Mouse (Mus musculus) left cerebral cortex, postnatal 4 days (tissue): ENCODE measurements around the gene Slc22a15. TPM values are rescaled to one million over a fixed set of nuclear protein-coding genes. Genes with fewer than 3 reads are reported as not detected.
A peak's percentile ranks its signal among the peaks of the same experiment; 100 is the strongest.

Source experiments
- DNase-seq: peaks from one replicate; pipeline ENCODE4 v3.0.0-alpha.2; 2022
- intact Hi-C: fragments of 180-260 bp; cut with DNase I; formaldehyde crosslinking; loops from one replicate; pipeline ENCODE4 v1.15.1; 2025
- total RNA-seq, 2 experiments: library from RNA; stranded (reverse); gene quantifications; 2 replicates each; pipeline ENCODE4 v1.2.3; 2021

Slc22a15 gene
- 10 to 100 TPM; 17.5 to 17.8 TPM for total RNA-seq

DNA sequence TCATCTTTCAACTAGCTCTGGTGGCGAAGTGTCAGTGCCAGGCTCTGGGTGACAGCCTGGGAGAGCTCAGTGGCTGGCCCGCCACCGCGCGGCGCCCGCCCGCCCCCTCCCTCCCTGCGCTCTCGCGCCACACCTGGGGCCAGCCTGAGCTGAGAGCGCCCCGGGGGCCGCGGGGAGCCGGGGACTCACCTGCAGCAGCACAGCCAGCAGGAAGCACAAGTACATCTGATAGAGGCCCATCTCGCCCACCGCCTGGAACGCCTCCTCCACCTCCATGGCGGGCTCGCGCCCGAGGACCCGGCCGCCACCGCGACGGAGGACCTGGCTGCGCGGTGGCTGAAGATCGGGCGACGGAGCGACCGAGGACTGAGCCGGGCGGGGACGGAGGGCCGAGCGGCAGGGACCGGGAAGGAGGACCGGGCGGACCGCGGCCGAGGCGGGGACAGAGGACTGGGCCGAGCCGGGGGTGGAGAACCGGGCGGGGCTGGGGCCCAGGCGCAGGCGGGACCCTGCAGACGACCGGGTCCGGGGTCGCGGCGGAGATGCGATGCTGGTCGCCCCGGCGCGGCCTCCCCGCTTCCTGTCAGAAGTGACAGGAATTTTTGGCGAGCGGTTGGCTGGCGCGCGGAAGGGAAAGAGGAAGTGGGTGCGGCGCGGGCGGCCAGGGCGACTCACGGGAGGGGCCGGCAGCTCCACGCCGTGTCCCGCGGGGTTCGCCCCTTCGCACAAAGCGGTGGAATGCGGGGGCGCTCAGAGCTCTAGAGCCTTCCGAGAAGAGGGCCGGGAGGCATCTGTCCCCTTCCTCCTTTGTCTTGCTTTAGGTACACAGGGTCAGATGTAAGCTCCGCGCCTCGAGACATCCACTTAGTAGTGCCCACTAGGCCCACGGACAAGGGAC lies at the start of gene Slc22a15:
Gene Slc22a15 (minus strand): TSS at position 611 of the 898 bp plus-strand sequence.
- intact Hi-C loops = no loop called here

GRCm38 (mm10) chr3:101966825-101967558 lies 42.7 kb upstream of the Slc22a15 start:
- DNase-seq = peak; percentile 17
- intact Hi-C loops = no loop called here

More for the DNA sequence above, at the start of gene Slc22a15:
- peak; percentile 66 for DNase-seq

- intact Hi-C loops = no loop called here
- peak; percentile 43 for DNase-seq
Observed at GRCm38 (mm10) chr3:101964352-101964751, 40.1 kb upstream of the Slc22a15 start.

GRCm38 (mm10) chr3:101963501-101963900 lies 39.2 kb upstream of the Slc22a15 start:
- DNase-seq = no peak
- intact Hi-C loops = no loop called here

DNA sequence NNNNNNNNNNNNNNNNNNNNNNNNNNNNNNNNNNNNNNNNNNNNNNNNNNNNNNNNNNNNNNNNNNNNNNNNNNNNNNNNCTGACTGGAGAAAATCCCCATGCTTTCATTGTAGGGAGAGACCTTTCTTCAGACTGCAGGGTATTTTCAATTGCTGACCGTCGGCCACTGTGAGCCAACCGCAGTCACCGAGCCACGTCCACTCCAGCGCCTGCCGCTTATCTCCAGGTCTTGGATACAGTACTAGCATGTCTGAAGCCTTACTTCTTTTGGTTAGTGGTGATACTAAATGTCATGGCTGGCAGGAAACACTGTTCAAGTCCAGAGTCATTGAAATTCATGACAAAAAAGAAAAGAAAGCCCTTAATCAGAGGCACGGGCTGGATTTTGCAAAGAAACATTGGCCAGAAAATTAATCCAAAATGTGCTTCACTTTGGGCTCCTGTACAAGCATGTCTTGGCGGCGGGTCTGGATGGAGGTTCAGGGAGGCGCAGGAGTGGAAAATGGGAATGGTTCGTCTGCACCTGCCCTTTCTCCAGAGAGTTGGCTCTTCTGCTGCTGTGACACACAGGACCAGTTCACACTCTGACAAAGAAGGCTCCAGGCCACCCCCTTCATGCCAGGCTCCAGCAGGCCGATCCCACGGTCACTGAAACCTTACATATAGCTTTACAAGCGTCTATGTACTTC lies 37.0 kb upstream of the Slc22a15 start:
- intact Hi-C loops = no loop called here
- DNase-seq = peak; percentile 48

DNA sequence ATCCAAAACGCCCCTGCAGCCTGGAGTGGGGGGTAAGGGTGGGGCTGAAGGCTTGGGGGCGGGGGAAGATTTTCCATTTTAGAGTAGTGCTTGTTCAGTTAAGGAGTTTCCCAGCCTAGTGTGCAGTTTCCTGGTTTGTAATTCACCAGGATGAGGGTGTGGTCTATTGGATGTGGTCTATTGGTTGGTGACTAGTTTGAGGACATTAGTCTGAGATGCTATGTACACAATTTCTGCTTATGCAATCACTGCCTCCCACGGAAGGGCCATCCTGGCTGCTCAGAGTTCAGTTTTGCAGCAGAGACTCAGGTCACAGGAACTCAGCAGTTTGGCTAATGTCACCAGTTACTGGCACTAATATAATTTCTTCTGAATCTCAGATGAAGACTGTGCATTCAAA lies 33.8 kb upstream of the Slc22a15 start:
- no peak for DNase-seq
- intact Hi-C loops = no loop called here

- DNase-seq = peak; percentile 47
- intact Hi-C loops = no loop called here
Observed at GRCm38 (mm10) chr3:101953506-101953905, 29.3 kb upstream of the Slc22a15 start.

- DNase-seq = no peak
- intact Hi-C loops = no loop called here
Observed at GRCm38 (mm10) chr3:101952577-101952976, 28.3 kb upstream of the Slc22a15 start.

DNA sequence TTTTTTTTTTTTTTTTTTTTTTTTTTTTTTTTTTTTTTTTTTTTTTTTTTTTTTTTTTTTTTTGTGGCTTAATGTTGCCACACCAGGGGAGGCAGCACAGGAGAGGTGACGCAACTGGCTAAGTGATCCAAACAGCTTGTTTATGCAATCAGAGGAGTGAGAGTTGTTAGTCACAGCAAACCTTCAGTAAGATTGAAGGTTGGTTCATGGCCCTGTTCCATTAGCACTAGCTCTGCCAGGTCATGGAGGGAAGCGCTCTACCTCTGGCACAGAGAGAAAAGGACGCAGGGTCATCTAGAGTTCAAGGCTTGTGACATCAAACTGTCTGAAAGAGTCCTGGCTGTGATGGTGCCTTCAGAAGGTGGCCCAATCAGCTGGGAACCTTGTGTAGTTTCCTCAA lies 24.3 kb upstream of the Slc22a15 start:
- DNase-seq = no peak
- intact Hi-C loops = no loop called here

DNA sequence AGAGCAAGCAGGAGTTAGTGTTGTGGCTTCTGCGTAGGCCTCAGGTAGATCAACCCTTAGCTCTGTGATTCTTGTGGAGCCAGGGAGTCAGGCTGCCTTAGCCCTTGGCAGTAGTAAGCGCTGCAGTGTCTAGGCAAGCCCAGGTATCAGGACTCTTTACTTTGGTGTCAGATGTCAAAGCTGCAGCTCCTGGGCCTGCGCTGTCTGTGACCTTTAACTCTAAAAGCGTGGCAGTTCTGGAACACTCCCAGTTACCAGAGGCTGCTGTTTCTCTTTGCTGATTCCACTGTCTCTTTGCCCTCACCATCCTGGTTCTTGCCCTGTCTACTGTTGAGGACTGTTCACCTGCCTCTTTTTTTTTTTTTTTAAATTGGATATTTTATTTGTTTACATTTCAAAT lies 23.0 kb upstream of the Slc22a15 start:
- intact Hi-C loops = no loop called here
- no peak for DNase-seq

GRCm38 (mm10) chr3:101945257-101945656 lies 21.0 kb upstream of the Slc22a15 start:
- intact Hi-C loops = no loop called here
- DNase-seq = no peak

GRCm38 (mm10) chr3:101940418-101940817 lies 16.2 kb upstream of the Slc22a15 start:
- no peak for DNase-seq
- intact Hi-C loops = no loop called here

DNA sequence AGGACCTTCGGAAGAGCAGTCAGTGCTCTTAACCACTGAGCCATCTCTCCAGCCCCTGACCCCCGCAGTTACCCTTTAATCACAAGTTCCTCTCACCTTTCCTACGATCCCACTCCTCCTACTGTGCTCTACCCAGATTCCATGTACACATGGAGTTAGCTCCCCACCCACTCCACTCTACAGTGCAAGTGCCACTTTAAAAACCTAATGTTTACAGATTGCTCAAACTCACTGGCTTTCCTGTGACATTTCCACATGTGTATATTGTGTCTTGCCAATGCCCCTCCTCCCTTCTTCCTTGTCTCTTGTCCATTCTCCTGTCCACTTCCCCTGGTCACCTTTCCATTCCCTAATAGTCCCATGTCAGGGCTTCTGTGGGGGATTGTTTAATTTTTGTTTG lies 15.6 kb upstream of the Slc22a15 start:
- intact Hi-C loops = no loop called here
- DNase-seq = no peak

GRCm38 (mm10) chr3:101939152-101939551 lies 14.9 kb upstream of the Slc22a15 start:
- intact Hi-C loops = no loop called here
- DNase-seq = no peak

DNA sequence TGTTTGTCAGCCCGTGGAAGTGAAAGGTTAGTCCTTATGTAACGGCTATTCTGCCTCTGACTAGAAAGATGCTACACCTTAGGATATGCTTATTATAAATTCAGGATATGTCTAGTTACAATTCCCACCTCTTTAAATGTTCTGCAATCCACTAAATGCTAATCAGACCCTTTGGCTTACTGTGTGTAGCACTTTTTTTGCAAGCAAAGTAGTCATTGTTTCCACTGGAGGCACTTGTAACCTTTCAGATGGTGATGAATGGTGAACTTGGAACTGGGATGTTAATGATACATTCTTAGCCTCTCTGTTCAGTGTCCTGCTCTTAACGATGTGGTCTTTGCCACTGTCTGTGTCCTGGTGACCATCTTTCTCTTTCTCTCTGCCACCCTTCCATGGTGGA lies 12.1 kb upstream of the Slc22a15 start:
- DNase-seq = no peak
- intact Hi-C loops = no loop called here

DNA sequence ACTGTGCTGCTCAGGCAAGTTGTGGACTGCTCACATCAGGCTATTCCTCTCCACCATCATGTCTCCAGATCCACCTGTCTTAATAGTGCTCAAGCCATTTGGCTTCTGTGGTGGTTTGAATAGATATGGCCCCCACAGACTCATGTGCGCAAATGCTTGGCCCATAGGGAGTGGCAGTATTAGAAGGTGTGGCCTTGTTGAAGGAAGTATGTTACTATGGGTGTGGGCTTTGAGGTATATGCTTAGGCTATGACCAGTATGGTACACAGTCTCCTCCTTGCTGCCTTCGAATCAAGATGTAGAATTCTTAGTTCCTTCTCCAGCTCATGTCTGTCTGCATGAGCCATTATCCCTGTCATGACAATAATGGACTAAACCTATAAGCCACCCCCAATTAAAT lies 9.6 kb upstream of the Slc22a15 start:
- DNase-seq = no peak
- intact Hi-C loops = no loop called here

DNA sequence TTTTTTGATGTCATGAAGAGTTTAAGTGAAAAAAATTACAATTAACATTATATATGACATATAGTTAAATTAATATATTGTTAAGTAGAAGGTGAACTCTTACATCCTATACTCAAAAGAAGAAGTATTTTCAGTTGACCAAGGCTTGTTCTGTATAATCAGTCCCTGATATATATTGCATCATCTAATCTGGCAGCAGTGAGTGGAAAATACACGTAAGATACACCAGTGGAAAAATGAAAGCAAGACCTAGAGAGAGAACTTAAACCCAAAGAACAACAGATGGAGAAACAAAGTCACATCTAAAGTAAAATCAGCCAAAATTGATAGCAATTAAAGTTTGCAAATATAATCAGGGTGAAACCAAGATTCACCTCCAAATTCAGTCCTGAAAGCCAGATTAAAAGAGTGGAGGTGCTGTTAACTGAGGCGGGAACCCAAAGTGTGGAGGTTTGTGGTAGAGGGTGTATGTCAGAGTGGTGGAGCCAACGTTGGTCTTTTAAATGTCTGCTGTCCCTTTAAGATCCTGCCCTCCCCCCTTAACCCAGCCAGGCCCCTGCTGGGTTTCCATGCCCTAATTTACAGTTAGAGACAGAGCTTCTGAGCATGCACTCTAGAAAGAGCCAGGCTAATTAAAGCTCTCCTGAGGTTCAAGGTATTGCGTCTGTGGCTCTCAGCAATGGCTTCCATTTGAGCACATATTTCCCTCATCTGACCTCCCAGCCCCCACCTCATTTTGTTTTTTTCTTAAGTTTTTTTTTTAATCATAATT lies 5.0 kb upstream of the Slc22a15 start:
- intact Hi-C loops = no loop called here
- DNase-seq = peak; percentile 57

DNA sequence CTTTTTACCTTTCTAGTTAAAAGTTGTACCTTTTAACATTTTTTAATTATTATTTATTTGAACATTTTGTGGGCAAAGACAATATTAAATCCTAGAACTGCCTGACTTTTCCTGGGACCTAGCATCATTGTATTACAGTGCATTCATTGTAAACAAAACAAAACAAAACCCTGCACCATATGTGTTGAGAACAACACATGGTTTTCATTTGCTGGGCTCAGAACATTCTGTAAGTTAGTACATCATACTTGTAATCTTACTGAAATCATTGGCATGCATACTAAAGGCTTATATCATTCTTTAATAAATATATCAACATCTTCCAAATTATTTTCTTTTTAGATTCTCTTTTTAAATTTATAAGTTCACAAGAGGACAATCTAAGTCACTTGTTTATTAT lies 2.4 kb upstream of the Slc22a15 start:
- no peak for DNase-seq
- intact Hi-C loops = no loop called here

- peak; percentile 65 for DNase-seq
Observed at GRCm38 (mm10) chr3:101925663-101926062, 1.4 kb upstream of the Slc22a15 start.

GRCm38 (mm10) chr3:101922366-101922765 lies 1.9 kb downstream of the Slc22a15 start:
- intact Hi-C loops = no loop called here
- no peak for DNase-seq

More at GRCm38 (mm10) chr3:101925663-101926062, 1.4 kb upstream of the Slc22a15 start:
- intact Hi-C loops = no loop called here
